Mouse (Mus musculus): ENCODE data around the gene Klf9. TPM values are rescaled to one million over a fixed set of nuclear protein-coding genes. Genes with fewer than 3 reads are reported as not detected.

The Klf9 gene
- polyA plus RNA-seq, 1 experiment: 7.9 TPM

DNA sequence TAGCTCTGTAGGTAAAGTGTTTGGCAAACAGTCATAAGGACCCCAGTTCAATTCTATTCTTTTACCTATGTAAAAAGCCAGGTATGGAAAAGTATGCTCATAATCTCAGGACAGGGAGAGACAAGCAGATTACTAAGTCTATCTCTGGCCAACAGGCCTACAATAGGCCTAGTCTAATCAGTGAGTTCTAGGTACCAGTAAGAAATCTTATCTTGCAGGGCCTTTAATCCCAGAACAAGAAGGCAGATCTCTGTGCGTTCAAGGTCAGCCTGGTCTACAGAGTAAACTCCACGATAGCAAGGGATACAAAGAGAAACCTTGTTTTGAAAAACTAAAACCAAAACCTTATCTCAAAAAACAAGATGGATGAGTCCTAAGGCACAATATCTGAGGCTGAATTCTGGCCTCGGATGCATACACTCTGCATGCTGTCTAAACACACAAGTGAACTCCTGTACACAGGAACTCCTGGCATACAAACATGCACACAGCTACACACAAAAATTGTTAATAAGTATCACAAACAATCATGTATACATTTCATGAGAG, 62.6 kb downstream of the Klf9 start:
- WGBS: 93% methylated on average over 3 of the region's 3 CpGs

DNA sequence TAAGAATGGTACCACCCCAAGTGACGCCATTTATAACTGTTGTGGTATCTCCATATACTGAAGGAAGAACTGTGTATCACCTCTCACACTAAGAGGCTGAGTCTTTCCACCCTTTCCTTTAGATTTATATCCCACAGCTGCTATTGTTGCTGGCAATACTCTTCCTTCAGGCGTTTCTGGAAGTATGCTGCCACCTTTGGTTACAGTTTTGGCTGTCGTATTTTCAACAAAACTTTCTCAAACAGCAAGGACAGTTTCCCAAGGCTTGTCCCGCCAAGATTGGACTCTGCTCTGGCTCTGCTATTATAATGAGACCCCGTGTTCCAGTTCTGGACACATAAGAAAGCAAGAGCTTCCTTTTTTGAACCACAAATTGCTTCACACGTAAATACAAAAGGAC, 70.3 kb downstream of the Klf9 start:
- 73% methylated on average over 6 of the region's 6 CpGs for WGBS

More for the DNA sequence above, 62.6 kb downstream of the Klf9 start:
- no peak for DNase-seq (ENCODE audit: low read depth, low spot score)

GRCm38 (mm10) chr19:23214326-23214725, 73.3 kb downstream of the Klf9 start:
- WGBS: 97% methylated on average over 8 of the region's 8 CpGs
- no peak for DNase-seq (ENCODE audit: low read depth, low spot score)

More for the DNA sequence above, 70.3 kb downstream of the Klf9 start:
- DNase-seq (ENCODE audit: low read depth, low spot score): no peak

Other genes starting within 250 kb of the Klf9 start
- gene Smc5, start 132.7 kb downstream of the Klf9 start, polyA plus RNA-seq (2012; rRNA removed): 1.8 and 4.4 TPM in 2 replicates